Mouse (Mus musculus) cerebellum, adult 9-11 months (tissue): ENCODE results near the gene Snorc.
"Not testable (repeated sequence)": the region's sequence is repeated elsewhere in the genome, so short reads cannot be mapped to it uniquely, and the experiment has no call there.

Experiments used
- DNase-seq: peaks from one replicate; pipeline ENCODE4 v3.0.0; 2022

Snorc gene

DNA sequence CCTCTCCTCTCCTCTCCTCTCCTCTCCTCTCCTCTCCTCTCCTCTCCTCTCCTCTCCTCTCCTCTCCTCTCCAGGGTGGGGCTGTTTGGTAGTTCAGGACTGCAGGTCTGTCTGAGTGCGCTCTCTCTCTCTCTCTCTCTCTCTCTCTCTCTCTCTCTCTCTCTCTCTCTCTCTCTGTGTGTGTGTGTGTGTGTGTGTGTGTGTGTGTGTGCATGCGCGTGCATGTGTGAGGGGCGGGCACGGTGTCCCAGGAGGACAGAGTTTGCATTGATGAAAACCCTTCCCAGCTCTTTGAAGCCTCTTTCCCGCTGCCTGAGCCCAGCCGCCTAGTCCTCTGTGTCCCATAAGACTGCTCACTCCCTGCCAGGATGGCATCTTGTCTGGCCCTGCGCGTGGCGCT, at the start of gene Snorc:
Snorc (plus strand) TSS at position 301 of the 400 bp plus-strand sequence.
- DNase-seq, result not testable (repeated sequence)

GRCm38 (mm10) chr1:87435125-87435524, 34.9 kb upstream of the Snorc start:
- no peak for DNase-seq

GRCm38 (mm10) chr1:87436583-87436982, 33.5 kb upstream of the Snorc start:
- no peak for DNase-seq

DNA sequence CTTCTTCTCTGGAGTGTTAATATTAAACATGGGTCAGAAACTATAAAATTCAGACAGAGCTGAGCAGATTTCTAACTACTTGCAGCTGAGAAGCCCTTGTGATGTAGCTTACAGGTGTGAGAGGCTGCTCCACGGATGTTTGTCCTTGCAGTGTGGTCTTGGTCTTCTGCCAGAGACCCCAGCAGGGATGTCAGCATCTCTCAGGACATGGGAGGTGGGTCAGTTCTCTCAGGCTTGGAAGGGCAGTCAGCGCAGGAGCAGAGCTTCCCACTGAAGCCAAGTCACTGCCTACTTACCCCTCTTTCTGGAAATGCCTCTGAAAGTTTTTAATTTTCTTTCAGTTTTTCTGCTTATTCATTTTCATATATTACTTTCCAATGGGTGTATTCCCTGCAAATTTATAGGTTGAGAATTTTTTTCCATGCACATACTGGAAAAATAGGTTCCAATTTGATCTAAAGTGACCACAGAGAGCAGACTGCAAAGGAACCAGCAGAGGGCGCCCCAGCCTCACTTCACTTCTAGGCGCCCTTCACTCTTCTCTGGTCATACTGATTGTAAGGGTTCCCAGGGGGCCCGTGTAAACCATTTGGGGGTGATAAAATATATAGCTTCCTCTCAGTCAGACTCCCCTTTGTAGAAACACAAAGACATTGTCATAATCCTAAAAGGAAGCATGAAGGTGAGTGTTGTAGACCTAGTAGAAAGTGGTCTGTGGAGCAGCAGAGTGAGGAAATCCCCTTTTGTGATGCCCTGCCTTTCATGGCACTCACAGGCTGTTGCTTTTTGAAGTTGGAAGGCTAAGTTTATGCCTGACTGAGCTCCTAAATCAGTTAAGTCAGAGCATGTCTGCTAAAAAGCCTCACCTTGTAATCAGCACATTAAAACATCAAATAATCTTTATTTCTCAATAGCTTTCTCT, 22.6 kb upstream of the Snorc start:
- peak; percentile 42 for DNase-seq

DNA sequence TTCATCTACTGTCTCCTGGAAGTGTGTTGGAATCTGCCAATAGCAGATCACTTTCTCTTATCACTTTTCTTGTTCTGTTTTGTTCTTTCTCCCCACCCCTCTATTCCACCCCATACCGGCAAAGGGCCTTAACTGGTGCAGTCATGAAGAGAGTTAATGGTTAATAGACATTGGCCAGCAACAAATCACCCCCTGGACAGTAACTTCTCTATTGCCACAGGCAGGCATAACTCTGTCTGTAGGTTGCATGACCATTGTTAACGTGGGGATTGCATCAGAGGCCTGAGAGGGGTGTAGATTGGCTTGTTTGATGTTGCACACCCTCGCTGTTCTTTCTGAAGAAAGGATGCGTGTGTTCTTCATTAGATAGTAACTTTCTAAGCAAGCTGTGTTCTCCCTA, 20.6 kb upstream of the Snorc start:
- DNase-seq, result no peak

DNA sequence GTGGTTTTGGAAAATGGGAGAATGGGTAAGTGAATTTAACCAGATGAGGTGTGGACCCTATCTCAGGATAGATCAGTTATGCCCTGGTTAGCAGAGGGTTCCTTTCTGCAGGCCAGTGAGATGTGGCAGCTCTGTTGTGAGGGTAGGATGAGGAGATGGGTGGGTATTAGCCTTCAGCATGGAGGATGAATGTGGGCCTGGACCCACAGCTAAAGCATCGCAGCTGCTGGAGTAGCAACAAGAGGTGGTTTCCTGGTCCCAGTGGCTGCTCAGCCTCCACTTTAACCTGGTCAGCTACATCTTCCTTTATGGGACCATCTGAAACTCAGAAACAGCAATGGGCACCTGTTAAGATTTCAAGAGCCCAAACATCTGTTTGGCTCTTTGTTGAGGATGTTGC, 13.6 kb upstream of the Snorc start:
- no peak for DNase-seq

DNA sequence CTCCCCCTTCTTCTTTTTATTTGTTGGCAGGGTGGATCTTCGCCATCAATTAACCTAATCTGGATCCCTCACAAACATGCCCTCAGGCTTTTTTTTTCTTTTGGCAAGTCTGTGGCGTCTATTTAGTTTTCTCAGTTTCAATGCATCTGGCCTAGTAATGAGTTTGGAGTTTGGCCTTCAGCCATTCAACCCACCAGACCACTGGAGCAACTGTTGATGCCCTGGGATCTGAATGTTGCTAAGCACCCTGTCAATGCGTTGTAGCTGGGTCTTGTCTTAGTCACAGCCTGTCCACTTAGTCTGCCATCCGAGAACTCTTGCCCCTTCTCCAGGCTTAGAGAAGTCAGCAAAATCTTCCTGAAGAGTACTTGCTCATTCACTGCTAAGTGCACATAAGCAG, 12.0 kb upstream of the Snorc start:
- no peak for DNase-seq

- not testable (repeated sequence) for DNase-seq
Measured at GRCm38 (mm10) chr1:87459856-87460255, 10.2 kb upstream of the Snorc start.

DNA sequence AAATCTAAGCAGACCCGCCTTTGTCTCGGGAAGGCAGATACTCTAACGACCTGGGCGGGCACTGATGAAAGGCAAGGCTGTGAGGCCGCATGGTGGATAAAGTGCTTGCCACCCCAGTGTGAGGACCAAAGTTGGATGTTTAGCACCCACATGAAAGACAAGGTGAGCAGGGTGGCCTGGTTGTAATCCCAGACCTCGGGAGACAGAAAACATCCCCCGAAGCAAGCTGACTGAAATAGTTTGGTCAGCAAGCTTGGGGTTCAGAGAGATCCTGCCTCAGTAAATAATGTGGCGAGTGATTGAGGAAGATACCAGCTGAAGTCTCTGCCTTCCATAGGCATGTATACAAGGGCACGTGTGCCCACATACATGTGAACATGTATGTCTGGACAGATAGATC, 2.6 kb upstream of the Snorc start:
- no peak for DNase-seq

- no peak for DNase-seq
Measured at GRCm38 (mm10) chr1:87468321-87468720, 1.8 kb upstream of the Snorc start.

DNA sequence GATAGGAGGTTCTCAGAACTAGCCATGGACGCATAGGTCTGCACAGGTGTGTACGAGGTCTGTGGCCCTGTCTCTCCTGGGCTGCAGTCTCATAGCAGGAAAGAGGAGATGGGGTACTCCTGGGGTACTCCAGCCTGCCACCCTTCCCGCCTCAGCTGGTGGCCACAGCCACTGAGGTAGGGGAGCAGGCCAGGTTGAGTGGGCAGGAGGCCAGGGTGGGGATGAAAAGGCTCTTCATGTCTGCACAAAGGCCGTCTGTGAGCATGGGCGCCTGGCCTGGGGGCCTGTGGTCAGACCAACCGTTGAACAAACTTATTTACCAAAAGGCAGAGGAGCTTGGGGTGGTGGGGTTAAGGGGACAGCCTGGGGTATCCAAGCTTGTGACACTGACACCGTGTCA, 1.8 kb downstream of the Snorc start:
- DNase-seq, result no peak

- no peak for DNase-seq
Measured at GRCm38 (mm10) chr1:87472576-87472975, 2.5 kb downstream of the Snorc start.

DNA sequence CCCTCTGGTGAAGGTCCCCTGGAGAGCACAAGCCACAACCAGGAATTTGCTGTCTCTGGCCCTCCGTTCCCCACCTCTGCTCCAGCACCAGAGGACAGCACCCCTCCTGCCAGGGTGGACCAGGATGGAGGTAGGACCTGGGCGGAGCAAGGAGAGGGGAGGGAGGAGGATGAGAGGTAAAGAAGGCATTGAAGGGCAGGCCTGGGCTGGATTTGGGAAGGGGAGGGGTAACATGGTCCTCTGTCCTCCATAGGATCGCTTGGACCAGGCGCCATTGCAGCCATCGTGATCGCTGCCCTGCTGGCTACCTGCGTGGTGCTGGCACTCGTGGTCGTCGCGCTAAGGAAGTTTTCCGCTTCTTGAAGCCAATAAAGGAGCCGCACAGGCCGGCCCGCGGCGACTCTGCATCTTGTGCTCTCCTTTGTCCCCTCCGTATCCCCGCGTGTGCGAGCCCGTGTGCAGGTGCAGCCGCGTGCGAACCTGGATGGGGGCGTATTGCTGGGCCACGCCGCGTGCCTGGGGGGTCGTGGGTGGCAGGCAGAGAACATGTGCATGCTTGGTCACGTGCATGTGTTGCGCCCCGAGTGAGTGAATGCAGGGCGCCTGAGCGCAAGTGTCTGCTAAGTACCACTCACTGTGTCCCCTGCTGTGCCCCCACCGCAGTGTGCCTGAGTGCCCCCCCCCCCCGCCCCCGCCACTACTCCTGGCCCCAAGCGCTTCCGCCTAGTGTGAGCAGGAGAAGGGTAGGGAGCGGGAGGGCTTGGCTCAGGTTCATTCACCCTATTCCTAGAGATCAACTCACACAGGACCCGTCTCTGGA, 5.2 kb downstream of the Snorc start:
- no peak for DNase-seq

DNA sequence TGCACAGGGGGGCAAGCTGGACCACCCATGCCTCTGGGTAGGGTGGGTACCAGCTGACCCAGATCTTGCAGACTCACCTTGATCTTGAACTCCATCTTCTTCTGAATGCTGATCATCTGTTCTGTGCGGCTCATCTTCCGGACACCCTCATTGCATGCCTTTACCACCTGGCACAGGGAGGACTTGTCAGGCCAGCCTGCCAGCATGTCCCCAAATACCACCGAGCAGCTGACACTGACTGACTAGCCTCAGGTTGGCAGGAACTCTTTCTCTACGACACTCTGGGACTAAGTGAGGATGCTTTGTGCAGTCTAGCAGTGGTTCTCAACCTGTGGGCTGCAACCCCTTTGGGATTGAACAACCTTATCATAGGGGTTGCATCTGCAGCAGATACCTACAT, 12.5 kb downstream of the Snorc start:
- no peak for DNase-seq

DNA sequence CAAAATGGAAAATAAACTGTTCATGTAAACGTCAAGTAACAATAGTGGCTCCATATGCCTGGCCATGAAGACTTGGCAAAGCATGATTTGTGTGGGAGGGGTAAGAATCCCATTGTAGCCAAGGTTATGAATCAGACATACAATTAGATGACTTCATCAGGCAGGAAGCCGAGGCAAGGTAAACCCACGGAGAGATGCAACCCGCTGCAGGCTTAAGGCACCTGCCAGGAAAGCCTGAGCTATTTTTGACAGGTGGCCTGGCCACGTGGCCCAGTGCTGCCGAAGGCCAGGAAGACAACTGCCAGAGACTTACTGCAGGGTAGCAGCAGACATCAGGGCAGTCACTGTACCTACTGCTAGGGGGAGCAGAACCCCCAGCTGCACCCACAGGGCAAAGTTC, 16.3 kb downstream of the Snorc start:
- peak; percentile 96 for DNase-seq

GRCm38 (mm10) chr1:87492285-87492684, 22.2 kb downstream of the Snorc start:
- no peak for DNase-seq

DNA sequence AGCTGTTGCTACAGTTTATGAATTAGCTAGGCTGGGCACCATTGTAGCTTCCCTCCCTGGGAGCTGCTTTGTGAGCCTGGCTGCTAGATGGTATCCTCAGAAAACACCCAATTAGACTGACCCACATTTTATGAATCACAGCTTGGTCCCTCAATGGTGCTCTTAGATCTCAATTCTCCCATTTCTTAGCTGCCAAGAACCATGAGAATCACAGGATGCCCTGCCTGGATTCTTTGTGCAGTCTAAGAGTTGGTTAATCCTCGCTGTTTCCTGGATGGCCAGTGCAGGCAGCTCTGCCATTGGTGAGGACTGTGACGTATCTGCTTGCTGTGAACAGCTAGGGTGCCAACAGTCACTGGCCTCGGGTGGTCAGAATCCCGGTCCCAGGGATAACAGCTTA, 23.5 kb downstream of the Snorc start:
- no peak for DNase-seq

DNA sequence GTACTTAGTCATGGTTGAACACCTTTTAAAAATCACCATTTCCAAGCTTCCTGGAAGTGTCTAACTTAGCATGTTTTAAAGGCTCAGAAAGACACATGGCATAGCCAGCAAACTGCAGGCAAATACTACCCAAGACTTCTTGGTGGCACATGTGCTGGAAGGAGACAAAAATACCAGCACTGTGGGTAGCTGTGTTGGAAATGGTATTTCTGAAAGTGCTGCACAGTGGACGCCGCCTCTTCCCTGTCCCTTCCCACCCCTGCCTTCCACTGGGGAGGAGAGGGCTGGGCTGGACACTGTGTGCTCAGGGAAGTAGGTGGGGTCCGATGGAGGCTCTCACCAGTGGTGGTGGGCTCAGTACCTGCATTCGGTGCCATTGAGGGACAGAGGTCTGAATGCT, 35.5 kb downstream of the Snorc start:
- DNase-seq, result no peak

- DNase-seq, result no peak
Measured at GRCm38 (mm10) chr1:87507857-87508256, 37.8 kb downstream of the Snorc start.

DNA sequence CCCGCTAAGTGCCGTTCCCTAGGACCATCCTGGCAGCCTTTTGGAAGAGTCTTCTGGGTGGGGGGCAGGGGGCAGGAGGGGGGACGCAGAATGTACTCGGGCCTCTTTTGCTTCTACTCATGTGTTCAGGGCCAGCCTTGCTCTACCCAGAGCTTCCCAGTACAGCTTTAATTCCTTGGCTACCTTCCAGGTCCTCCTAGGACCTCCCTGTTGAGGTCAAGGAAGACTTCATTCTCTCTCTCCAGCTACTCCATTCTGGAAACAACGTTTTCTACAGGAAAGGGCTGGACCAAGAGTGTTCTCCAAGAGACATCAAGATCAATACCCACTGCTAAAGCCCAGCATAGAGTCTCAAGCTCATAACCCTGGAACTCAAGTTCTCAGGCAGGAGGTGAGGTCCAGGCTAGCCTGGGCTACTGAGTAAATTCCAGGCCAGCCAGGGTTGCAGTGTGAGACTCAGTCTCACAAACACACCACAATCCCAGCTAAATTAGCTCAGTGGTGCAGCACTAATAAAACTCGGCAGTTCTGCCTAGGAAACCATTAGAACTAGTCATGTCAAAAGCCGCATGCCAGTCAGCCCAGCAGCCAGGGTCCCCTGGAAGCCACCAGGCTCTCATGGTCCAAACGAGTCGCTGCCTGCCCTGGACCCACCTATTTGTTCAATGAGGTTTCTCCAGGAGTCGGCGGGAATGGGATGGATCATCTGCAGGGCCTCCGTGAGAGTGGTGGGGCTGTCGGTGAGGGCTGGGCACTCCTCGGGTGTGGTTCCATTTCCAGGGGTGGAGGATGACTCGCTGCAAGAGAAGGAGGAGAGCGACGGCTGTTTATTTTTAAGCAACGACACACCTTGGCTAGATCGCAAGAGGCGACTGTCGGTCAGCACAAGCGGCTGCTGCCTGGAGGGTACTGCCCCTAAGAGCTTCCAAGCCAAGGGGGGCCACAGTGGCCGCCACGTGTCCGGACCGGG, 38.8 kb downstream of the Snorc start:
- DNase-seq, result no peak

- DNase-seq, result peak; percentile 14
Measured at GRCm38 (mm10) chr1:87509561-87510165, 39.6 kb downstream of the Snorc start, which contains the start of gene Neu2. Neu2 (plus strand) TSS chr1:87509889.

- peak; percentile 17 for DNase-seq
Measured at GRCm38 (mm10) chr1:87510166-87510691, 40.2 kb downstream of the Snorc start.
